Mouse (Mus musculus): Measurements from ENCODE around the gene Cap2. TPM values are rescaled to one million over a fixed set of nuclear protein-coding genes. Genes with fewer than 3 reads are reported as not detected.

Cap2 gene
- polyA plus RNA-seq, 1 experiment from 2014 or later, result 182 TPM

DNA sequence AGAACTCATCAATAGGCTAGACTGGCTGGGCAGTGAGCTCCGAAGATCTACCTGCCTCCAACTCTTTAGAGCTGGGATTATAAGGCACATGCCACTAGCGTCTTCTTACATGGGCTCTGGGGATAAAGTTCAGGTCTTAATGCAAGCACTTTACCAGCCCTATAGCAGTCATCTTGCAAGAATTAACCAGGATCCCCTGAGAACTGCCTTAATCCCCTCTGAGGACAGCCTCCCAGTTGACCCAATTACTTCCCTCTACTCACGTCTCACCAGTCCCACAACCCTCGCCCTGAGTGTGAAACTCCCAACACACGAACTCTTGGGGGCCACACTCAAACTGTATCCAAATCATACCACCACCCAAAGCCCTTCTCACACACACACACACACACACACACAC, 64.3 kb downstream of the Cap2 start:
- 90% methylated on average over 5 of the region's 5 CpGs for WGBS

GRCm38 (mm10) chr13:46569469-46569868, 67.8 kb downstream of the Cap2 start:
- Histone ChIP-seq H3K9me3 (replicated peaks; ENCODE audit: control insufficient read depth, low read length) (no peaks in the 10 kb centered on the region), H3K4me3 (ENCODE audit: low read length) (no peak overlapping the region), H3K4me2 (ENCODE audit: low read depth, low read length) (no peak overlapping the region), H3K27ac (ENCODE audit: low read length) (peak overlapping the region; percentile 62), H3K36me3 (ENCODE audit: control insufficient read depth, insufficient read depth) (peaks cover 4% of the 10 kb centered on the region; the same call in 1 of the 2 replicates), H3K9ac (ENCODE audit: low read length) (no peak overlapping the region), H3K27me3 (ENCODE audit: control insufficient read depth, insufficient read depth, low read length) (no peaks in the 10 kb centered on the region), H3K4me1 (ENCODE audit: control insufficient read depth, insufficient read depth, low read length) (peaks cover 25% of the 10 kb centered on the region)
- WGBS, result 91% methylated on average over 8 of the region's 8 CpGs
- no peak for ATAC-seq (replicated peaks; ENCODE audit: extremely low read depth, insufficient read depth, low FRiP score)

More for the DNA sequence above, 64.3 kb downstream of the Cap2 start:
- Histone ChIP-seq H3K4me2 (ENCODE audit: low read depth, low read length) (no peak overlapping the region), H3K4me3 (ENCODE audit: low read length) (no peak overlapping the region), H3K4me1 (ENCODE audit: control insufficient read depth, insufficient read depth, low read length) (peaks cover 4% of the 10 kb centered on the region), H3K9me3 (replicated peaks; ENCODE audit: control insufficient read depth, low read length) (no peaks in the 10 kb centered on the region), H3K9ac (ENCODE audit: low read length) (no peak overlapping the region), H3K27ac (ENCODE audit: low read length) (no peak overlapping the region), H3K27me3 (ENCODE audit: control insufficient read depth, insufficient read depth, low read length) (no peaks in the 10 kb centered on the region), H3K36me3 (ENCODE audit: control insufficient read depth, insufficient read depth) (peaks cover 11% of the 10 kb centered on the region)
- ATAC-seq (replicated peaks; ENCODE audit: extremely low read depth, insufficient read depth, low FRiP score), result no peak

DNA sequence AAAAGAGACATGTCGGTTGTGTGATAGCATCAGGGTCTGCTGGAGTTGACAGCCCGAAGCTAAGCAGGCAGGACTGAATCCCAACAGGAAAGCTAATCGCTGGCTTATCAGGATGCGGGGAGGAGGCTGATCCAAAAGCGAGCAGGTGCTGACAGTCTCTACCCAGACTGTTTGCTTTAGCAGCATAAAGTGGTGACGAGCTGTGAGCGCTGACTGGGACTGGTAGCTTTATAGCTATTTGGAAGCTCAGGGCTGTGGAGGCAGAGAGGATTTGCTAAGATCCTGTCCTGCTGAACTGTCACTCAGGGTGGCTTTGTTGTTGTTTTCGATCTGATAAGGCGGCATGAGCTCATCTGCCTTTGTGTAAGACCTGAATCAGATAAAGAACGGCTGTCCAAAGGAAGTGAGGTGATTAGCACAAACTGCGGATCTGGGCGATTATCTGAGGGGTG, 69.5 kb downstream of the Cap2 start:
- peaks cover 25% of the 10 kb centered on the region for H3K4me1 ChIP-seq (ENCODE audit: control insufficient read depth, insufficient read depth, low read length)
- peak overlapping the region; percentile 64 for H3K4me2 ChIP-seq (ENCODE audit: low read depth, low read length)
- H3K27ac ChIP-seq (ENCODE audit: low read length), result peak overlapping the region; percentile 100
- no peaks in the 10 kb centered on the region; the same call in 1 of the 2 replicates for H3K36me3 ChIP-seq (ENCODE audit: control insufficient read depth, insufficient read depth)
- peak overlapping the region; percentile 75 for H3K9ac ChIP-seq (ENCODE audit: low read length)
- peak overlapping the region; percentile 35 for H3K4me3 ChIP-seq (ENCODE audit: low read length)
- 2% methylated on average over 12 of the region's 12 CpGs for WGBS
- no peaks in the 10 kb centered on the region for H3K9me3 ChIP-seq (replicated peaks; ENCODE audit: control insufficient read depth, low read length)
- ATAC-seq (replicated peaks; ENCODE audit: extremely low read depth, insufficient read depth, low FRiP score), result peak; percentile 75
- H3K27me3 ChIP-seq (ENCODE audit: control insufficient read depth, insufficient read depth, low read length), result no peaks in the 10 kb centered on the region

DNA sequence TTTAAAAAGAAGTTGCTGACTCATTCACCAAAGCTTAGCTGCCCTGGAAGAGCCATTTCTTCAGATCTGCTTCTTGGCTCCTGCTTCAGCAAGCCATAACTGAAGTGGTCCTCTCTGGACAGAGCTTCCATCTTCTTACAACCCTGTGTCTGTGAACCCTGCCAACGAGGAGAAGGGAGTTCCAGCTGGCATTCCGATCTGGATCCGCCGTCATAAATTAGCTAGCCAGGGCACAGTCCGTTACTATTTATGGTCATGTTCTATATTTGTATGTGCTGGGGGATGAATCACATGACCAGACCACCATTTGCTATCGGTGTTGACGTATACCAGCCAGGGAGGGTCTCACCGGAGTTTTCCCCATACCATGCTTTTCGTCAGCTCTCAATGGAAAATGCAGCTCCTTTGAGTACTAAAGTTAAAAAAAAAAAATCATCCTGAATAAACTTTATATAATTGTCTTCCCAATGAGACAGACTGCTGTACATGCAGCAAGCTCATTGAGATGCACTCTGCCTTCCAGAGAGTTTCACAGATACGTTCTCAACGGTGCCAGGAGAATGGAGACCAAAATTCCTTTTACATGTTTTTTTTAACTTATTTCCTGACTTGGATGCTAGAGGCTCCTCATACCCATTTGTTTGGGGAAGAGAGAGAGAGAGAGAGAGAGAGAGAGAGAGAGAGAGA, 70.5 kb downstream of the Cap2 start:
- H3K27ac ChIP-seq (ENCODE audit: low read length), result peak overlapping the region; percentile 96
- no peak overlapping the region; the same call in none of the 2 replicates for H3K4me3 ChIP-seq (ENCODE audit: low read length)
- H3K36me3 ChIP-seq (ENCODE audit: control insufficient read depth, insufficient read depth), result no peaks in the 10 kb centered on the region; the same call in 1 of the 2 replicates
- no peaks in the 10 kb centered on the region for H3K9me3 ChIP-seq (replicated peaks; ENCODE audit: control insufficient read depth, low read length)
- ATAC-seq (replicated peaks; ENCODE audit: extremely low read depth, insufficient read depth, low FRiP score), result peak; percentile 92
- peaks cover 25% of the 10 kb centered on the region for H3K4me1 ChIP-seq (ENCODE audit: control insufficient read depth, insufficient read depth, low read length)
- WGBS, result 16% methylated on average over 11 of the region's 11 CpGs
- H3K9ac ChIP-seq (ENCODE audit: low read length), result peak overlapping the region; percentile 58
- H3K27me3 ChIP-seq (ENCODE audit: control insufficient read depth, insufficient read depth, low read length), result no peaks in the 10 kb centered on the region
- H3K4me2 ChIP-seq (ENCODE audit: low read depth, low read length), result peak overlapping the region; percentile 54

- Histone ChIP-seq H3K36me3 (ENCODE audit: control insufficient read depth, insufficient read depth) (no peaks in the 10 kb centered on the region; the same call in 1 of the 2 replicates), H3K27ac (ENCODE audit: low read length) (peak overlapping the region; percentile 96), H3K4me2 (ENCODE audit: low read depth, low read length) (peak overlapping the region; percentile 54; the same call in 1 of the 2 replicates), H3K4me1 (ENCODE audit: control insufficient read depth, insufficient read depth, low read length) (peaks cover 25% of the 10 kb centered on the region), H3K4me3 (ENCODE audit: low read length) (no peak overlapping the region; the same call in 1 of the 2 replicates), H3K27me3 (ENCODE audit: control insufficient read depth, insufficient read depth, low read length) (no peaks in the 10 kb centered on the region), H3K9ac (ENCODE audit: low read length) (peak overlapping the region; percentile 58), H3K9me3 (replicated peaks; ENCODE audit: control insufficient read depth, low read length) (no peaks in the 10 kb centered on the region)
- no peak for ATAC-seq (replicated peaks; ENCODE audit: extremely low read depth, insufficient read depth, low FRiP score)
- 32% methylated on average over 9 of the region's 9 CpGs for WGBS
These were observed 71.1 kb downstream of the Cap2 start for GRCm38 (mm10) chr13:46572648-46573163.

- 84% methylated on average over 5 of the region's 5 CpGs for WGBS
- Histone ChIP-seq H3K4me2 (ENCODE audit: low read depth, low read length) (no peak overlapping the region), H3K4me1 (ENCODE audit: control insufficient read depth, insufficient read depth, low read length) (peaks cover 25% of the 10 kb centered on the region), H3K36me3 (ENCODE audit: control insufficient read depth, insufficient read depth) (no peaks in the 10 kb centered on the region; the same call in 1 of the 2 replicates), H3K27me3 (ENCODE audit: control insufficient read depth, insufficient read depth, low read length) (no peaks in the 10 kb centered on the region), H3K9me3 (replicated peaks; ENCODE audit: control insufficient read depth, low read length) (no peaks in the 10 kb centered on the region), H3K4me3 (ENCODE audit: low read length) (no peak overlapping the region), H3K9ac (ENCODE audit: low read length) (no peak overlapping the region), H3K27ac (ENCODE audit: low read length) (peak overlapping the region; percentile 96)
- no peak for ATAC-seq (replicated peaks; ENCODE audit: extremely low read depth, insufficient read depth, low FRiP score)
These were observed 72.6 kb downstream of the Cap2 start for GRCm38 (mm10) chr13:46574201-46574600.

DNA sequence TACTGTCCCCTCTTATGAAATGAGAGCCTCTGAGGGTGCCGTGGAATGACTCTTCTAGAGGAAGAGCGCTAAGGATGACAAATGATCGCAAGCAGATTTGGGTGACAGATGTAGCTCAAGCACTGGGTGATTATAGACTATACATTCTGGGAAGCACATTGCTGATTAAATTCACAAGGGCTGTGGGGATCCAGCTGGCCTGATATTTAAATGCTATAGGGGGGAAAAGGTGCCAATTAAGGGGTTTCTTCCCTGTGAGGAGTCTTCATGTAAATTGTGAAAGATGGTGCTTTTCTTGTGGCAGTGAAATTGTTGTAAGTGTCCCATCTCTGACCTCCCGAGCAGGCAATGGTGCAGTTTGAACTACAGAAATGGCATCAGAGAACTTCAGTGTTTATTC, 73.1 kb downstream of the Cap2 start:
- Histone ChIP-seq H3K9ac (ENCODE audit: low read length) (no peak overlapping the region), H3K4me3 (ENCODE audit: low read length) (no peak overlapping the region), H3K4me1 (ENCODE audit: control insufficient read depth, insufficient read depth, low read length) (peaks cover 25% of the 10 kb centered on the region), H3K36me3 (ENCODE audit: control insufficient read depth, insufficient read depth) (no peaks in the 10 kb centered on the region; the same call in 1 of the 2 replicates), H3K27me3 (ENCODE audit: control insufficient read depth, insufficient read depth, low read length) (no peaks in the 10 kb centered on the region), H3K27ac (ENCODE audit: low read length) (no peak overlapping the region; the same call in 1 of the 2 replicates), H3K9me3 (replicated peaks; ENCODE audit: control insufficient read depth, low read length) (no peaks in the 10 kb centered on the region), H3K4me2 (ENCODE audit: low read depth, low read length) (no peak overlapping the region)
- ATAC-seq (replicated peaks; ENCODE audit: extremely low read depth, insufficient read depth, low FRiP score), result no peak
- WGBS, result 89% methylated on average over 4 of the region's 4 CpGs

- no peak overlapping the region for H3K4me3 ChIP-seq (ENCODE audit: low read length)
- H3K9ac ChIP-seq (ENCODE audit: low read length), result no peak overlapping the region
- H3K9me3 ChIP-seq (replicated peaks; ENCODE audit: control insufficient read depth, low read length), result no peaks in the 10 kb centered on the region
- H3K27ac ChIP-seq (ENCODE audit: low read length), result no peak overlapping the region
- H3K36me3 ChIP-seq (ENCODE audit: control insufficient read depth, insufficient read depth), result no peaks in the 10 kb centered on the region
- no peaks in the 10 kb centered on the region for H3K4me1 ChIP-seq (ENCODE audit: control insufficient read depth, insufficient read depth, low read length)
- WGBS, result 89% methylated on average over 7 of the region's 7 CpGs
- H3K27me3 ChIP-seq (ENCODE audit: control insufficient read depth, insufficient read depth, low read length), result no peaks in the 10 kb centered on the region
- H3K4me2 ChIP-seq (ENCODE audit: low read depth, low read length), result no peak overlapping the region
- ATAC-seq (replicated peaks; ENCODE audit: extremely low read depth, insufficient read depth, low FRiP score), result no peak
These were observed 83.2 kb downstream of the Cap2 start for GRCm38 (mm10) chr13:46584860-46585259.

- no peak overlapping the region for H3K4me3 ChIP-seq (ENCODE audit: low read length)
- no peaks in the 10 kb centered on the region for H3K4me1 ChIP-seq (ENCODE audit: control insufficient read depth, insufficient read depth, low read length)
- no peak overlapping the region for H3K9ac ChIP-seq (ENCODE audit: low read length)
- no peaks in the 10 kb centered on the region for H3K36me3 ChIP-seq (ENCODE audit: control insufficient read depth, insufficient read depth)
- 86% methylated on average over 17 of the region's 17 CpGs for WGBS
- H3K9me3 ChIP-seq (replicated peaks; ENCODE audit: control insufficient read depth, low read length), result no peaks in the 10 kb centered on the region
- no peak overlapping the region for H3K27ac ChIP-seq (ENCODE audit: low read length)
- no peaks in the 10 kb centered on the region for H3K27me3 ChIP-seq (ENCODE audit: control insufficient read depth, insufficient read depth, low read length)
- no peak for ATAC-seq (replicated peaks; ENCODE audit: extremely low read depth, insufficient read depth, low FRiP score)
- H3K4me2 ChIP-seq (ENCODE audit: low read depth, low read length), result no peak overlapping the region
These were observed 86.2 kb downstream of the Cap2 start for GRCm38 (mm10) chr13:46587717-46588289.
